ENCODE assay signal across 9 mouse cellular contexts in genomic region chrX:159442128-159442527, GRCm38 (mm10). TPM values are rescaled to one million over a fixed set of nuclear protein-coding genes. Genes with fewer than 3 reads are reported as not detected.
DNase-seq lines count a peak whose midpoint lies in the region; ATAC-seq and TF ChIP-seq lines count a peak whose summit lies in the region.
"Had no signal": no experiment of that assay in that cellular context is flagged by ENCODE, and none has a peak within 500 bp of the region (broad histone marks: within the 10 kb centered on the region; RNA-seq: fewer than 3 reads in every experiment).

No protein-coding gene starts in this region.

- TF ChIP-seq CTCF in liver, adult 2 months (IDR thresholded peaks at IDR 0.05; ENCODE audit: low read depth, low read length) = 0 out of 2 replicates have a peak, but pooled peaks have one; percentile 30
- peak; percentile 24; the same call in 1 of the 2 replicates for TF ChIP-seq CTCF in embryonic fibroblast, embryonic 13.5 days (IDR thresholded peaks at IDR 0.05; ENCODE audit: borderline replicate concordance, insufficient read depth, low read length)
- peak; percentile 74 for TF ChIP-seq CTCF in layer of hippocampus, adult 2 months (conservative IDR thresholded peaks at IDR 0.05)

- H3K4me1 ChIP-seq in liver, adult 2 months (ENCODE audit: control insufficient read depth, insufficient read depth, low read length) = no peaks in the 10 kb centered on the region
- no peaks in the 10 kb centered on the region for H3K4me1 ChIP-seq in liver, embryonic 12.5 days
- no peaks in the 10 kb centered on the region for H3K4me1 ChIP-seq in embryonic fibroblast, embryonic 13.5 days (ENCODE audit: control insufficient read depth, insufficient read depth, low read length)
- H3K4me1 ChIP-seq in midbrain, embryonic 14.5 days (ENCODE audit: control insufficient read depth, insufficient read depth, low read length) = no peaks in the 10 kb centered on the region

- no peak for TF ChIP-seq POLR2A in liver, adult 2 months (IDR thresholded peaks at IDR 0.05; ENCODE audit: extremely low read depth, insufficient read depth, low read length)
- TF ChIP-seq POLR2A in embryonic fibroblast, embryonic 13.5 days (IDR thresholded peaks at IDR 0.05; ENCODE audit: low read depth, low read length) = no peak

- H3K9me3 ChIP-seq in liver, embryonic 12.5 days (replicated peaks) = no peaks in the 10 kb centered on the region
- no peaks in the 10 kb centered on the region for H3K9me3 ChIP-seq in midbrain, embryonic 14.5 days (ENCODE audit: control insufficient read depth, low read length)

- no peak overlapping the region for H3K27ac ChIP-seq in liver, adult 2 months (replicated peaks; ENCODE audit: insufficient read depth, low read depth, low read length)
- no peak overlapping the region for H3K27ac ChIP-seq in liver, embryonic 12.5 days
- no peak overlapping the region for H3K27ac ChIP-seq in embryonic fibroblast, embryonic 13.5 days (ENCODE audit: insufficient read depth, low read length)
- no peak overlapping the region for H3K27ac ChIP-seq in layer of hippocampus, adult 2 months
- H3K27ac ChIP-seq in midbrain, embryonic 14.5 days (replicated peaks; ENCODE audit: low read depth, low read length) = no peak overlapping the region

- no peak overlapping the region for H3K4me2 ChIP-seq in liver, embryonic 12.5 days
- H3K4me2 ChIP-seq in midbrain, embryonic 14.5 days (ENCODE audit: low read length) = no peak overlapping the region

- no peaks in the 10 kb centered on the region for H3K36me3 ChIP-seq in liver, adult 2 months (ENCODE audit: control insufficient read depth, insufficient read depth, low read length)
- no peaks in the 10 kb centered on the region for H3K36me3 ChIP-seq in liver, embryonic 12.5 days
- H3K36me3 ChIP-seq in midbrain, embryonic 14.5 days (ENCODE audit: control insufficient read depth, insufficient read depth, low read length) = no peaks in the 10 kb centered on the region

- H3K9ac ChIP-seq in liver, adult 2 months (ENCODE audit: low read depth, low read length) = no peak overlapping the region
- H3K9ac ChIP-seq in liver, embryonic 12.5 days = no peak overlapping the region
- H3K9ac ChIP-seq in midbrain, embryonic 14.5 days (replicated peaks; ENCODE audit: low read length) = no peak overlapping the region

- H3K4me3 ChIP-seq in liver, adult 2 months (ENCODE audit: insufficient read depth, low read depth, low read length) = no peak overlapping the region
- no peak overlapping the region for H3K4me3 ChIP-seq in liver, embryonic 12.5 days
- no peak overlapping the region for H3K4me3 ChIP-seq in embryonic fibroblast, embryonic 13.5 days (ENCODE audit: insufficient read depth, low read length)
- no peak overlapping the region for H3K4me3 ChIP-seq in layer of hippocampus, adult 2 months
- no peak overlapping the region for H3K4me3 ChIP-seq in midbrain, embryonic 14.5 days (replicated peaks; ENCODE audit: low read depth, low read length)

- H3K79me2 ChIP-seq in liver, adult 2 months (ENCODE audit: control insufficient read depth, insufficient read depth, low read length) = no peaks in the 10 kb centered on the region

- DNase-seq in liver, adult 2 months (ENCODE audit: extremely low read depth, low read depth, low spot score) = peak; percentile 1
- DNase-seq in MN1 (ENCODE audit: low spot score) = peak; percentile 44
- peak; percentile 34 to 62 for DNase-seq in adrenal gland, postnatal 36 days
- DNase-seq in layer of hippocampus, adult 2 months (ENCODE audit: low spot score in 2 of 2) = no peak
- DNase-seq in midbrain, embryonic 14.5 days = peak; percentile 76
- no peak for DNase-seq in urinary bladder, postnatal 10 days (ENCODE audit: low spot score)

- H3K27me3 ChIP-seq in liver, adult 2 months (ENCODE audit: control insufficient read depth, insufficient read depth, low read length) = no peaks in the 10 kb centered on the region
- H3K27me3 ChIP-seq in liver, embryonic 12.5 days (replicated peaks) = no peaks in the 10 kb centered on the region
- H3K27me3 ChIP-seq in midbrain, embryonic 14.5 days (ENCODE audit: control insufficient read depth, insufficient read depth, low read length) = no peaks in the 10 kb centered on the region

- ATAC-seq in liver, embryonic 12.5 days = no peak
- ATAC-seq in midbrain, embryonic 14.5 days (ENCODE audit: low FRiP score, low TSS enrichment) = no peak

- WGBS in liver, adult 2 months = 24% methylated on average over 3 of the region's 3 CpGs
- 26% methylated on average over 3 of the region's 3 CpGs for WGBS in liver, embryonic 12.5 days (ENCODE audit: insufficient replicate concordance)
- WGBS in midbrain, embryonic 14.5 days = 33% methylated on average over 3 of the region's 3 CpGs

RNA-seq across cellular contexts. Expression of gene Map7d2, which starts 27.8 kb away (rescaled TPM):
- 0.20 TPM in 1 of 2 replicates, not detected in the other for total RNA-seq in liver, adult 2 months (2014; rRNA removed)
- not detected in 2 replicates for polyA plus RNA-seq in liver, adult 2 months (2012; rRNA removed)
- 0.13 and 0.18 TPM in 2 replicates for polyA plus RNA-seq in liver, embryonic 12.5 days (2016; fragmentation: Nextera tagmentation; extraction: Ambion mirVana)
- total RNA-seq in adrenal gland, postnatal 36 days (2021) = 1 to 10 TPM; 1.5 to 3.9 TPM
- polyA plus RNA-seq in embryonic fibroblast, embryonic 13.5 days (2011; ENCODE audit: insufficient read length, low read depth, missing spikeins) = 0.23 TPM in 1 of 2 replicates, not detected in the other
- 100 to 1,000 TPM in 1 of 2 experiments, 10 to 100 TPM in 1; 98.8 to 117 TPM for total RNA-seq in layer of hippocampus, adult 2 months (2021)
- 31.5 and 32.7 TPM in 2 replicates for polyA plus RNA-seq in midbrain, embryonic 14.5 days (2014; fragmentation: Nextera tagmentation; extraction: Ambion mirVana)
- polyA plus RNA-seq: liver, embryonic 16.5 days had no signal

Comparison
In these comparisons a context has a peak if more than half of its experiments do, and no peak if none do; other contexts are left out.
1. DNase-seq: peak in liver, adult 2 months (single experiment), MN1 (single experiment), adrenal gland, postnatal 36 days (2 of 2) and midbrain, embryonic 14.5 days (single experiment); none in layer of hippocampus, adult 2 months (0 of 2) and urinary bladder, postnatal 10 days (single experiment).
2. CTCF ChIP-seq: peak in every context shown above with its lines; median percentile 74 in layer of hippocampus, adult 2 months; 30 in liver, adult 2 months; 24 in embryonic fibroblast, embryonic 13.5 days.
3. RNA of gene Map7d2, which starts 27.8 kb away (polyA plus RNA-seq): 31.5 to 32.7 TPM in midbrain, embryonic 14.5 days; 0.23 TPM in embryonic fibroblast, embryonic 13.5 days, 0.13 to 0.18 TPM in liver, embryonic 12.5 days and not detected in liver, adult 2 months; every median in the first group is over 10 times any median in the second.